Mouse (Mus musculus) adrenal gland, postnatal 14 days (tissue): ENCODE data around the gene Gpha2. TPM values are rescaled to one million over a fixed set of nuclear protein-coding genes. Genes with fewer than 3 reads are reported as not detected.
A peak's percentile ranks its signal among the peaks of the same experiment; 100 is the strongest.

Experiments used
- DNase-seq: peaks from one replicate; pipeline ENCODE4 v3.0.0; 2021; ENCODE audit warnings: mixed read lengths
- microRNA-seq, 2 experiments: library from miRNA; unstranded; fragments of <30 nt; microRNA quantifications; one replicate each; pipeline ENCODE4 v1.2.0; 2021
- total RNA-seq: library from RNA; stranded (reverse); gene quantifications from 2 replicates; pipeline ENCODE4 v1.2.3, GENCODE M21; 2021

Gpha2 gene
- total RNA-seq, 1 experiment from 2014 or later, result 19.6 TPM

- DNase-seq, result no peak
Observed at GRCm38 (mm10) chr19:6272738-6273137, 46.6 kb downstream of the Gpha2 start.

- DNase-seq, result no peak
Observed at GRCm38 (mm10) chr19:6273592-6273991, 47.4 kb downstream of the Gpha2 start.

GRCm38 (mm10) chr19:6273998-6274608, 47.9 kb downstream of the Gpha2 start:
- DNase-seq, result no peak

GRCm38 (mm10) chr19:6275740-6276389, 49.7 kb downstream of the Gpha2 start:
- DNase-seq, result no peak

- peak; percentile 98 for DNase-seq
Observed at GRCm38 (mm10) chr19:6276426-6277421, 50.5 kb downstream of the Gpha2 start, which contains the start of gene Ehd1. Gene Ehd1, plus strand, starts transcription at chr19:6276725.

Small RNA genes within 50 kb of the gene (microRNA-seq; reads per million reads assigned to microRNA genes)
- gene Mir192 (342 to 1,567 reads per million in 2 experiments), gene Mir194-2 (158 to 639 reads per million in 2 experiments)

Other genes starting within 250 kb of the Gpha2 start
- not detected in 2 replicates for gene Slc22a20, start 240.2 kb upstream of the Gpha2 start, total RNA-seq
- gene Capn1, start 210.5 kb upstream of the Gpha2 start, total RNA-seq, result 28.5 and 41.5 TPM in 2 replicates
- gene Syvn1, start 179.8 kb upstream of the Gpha2 start, total RNA-seq, result 53.2 and 54.8 TPM in 2 replicates
- 59.7 and 68.2 TPM in 2 replicates for gene Mrpl49, start 168.6 kb upstream of the Gpha2 start, total RNA-seq
- 956 and 1,133 TPM in 2 replicates for gene Fau, start 168.5 kb upstream of the Gpha2 start, total RNA-seq
- gene Znhit2, start 165.2 kb upstream of the Gpha2 start, total RNA-seq, result 24.9 and 25.3 TPM in 2 replicates
- 9.5 and 19.3 TPM in 2 replicates for gene Tm7sf2, start 158.0 kb upstream of the Gpha2 start, total RNA-seq
- 44.9 and 47.9 TPM in 2 replicates for gene Vps51, start 149.1 kb upstream of the Gpha2 start, total RNA-seq
- gene Tmem262, start 146.3 kb upstream of the Gpha2 start, total RNA-seq, result not detected in 2 replicates
- not detected in 2 replicates for gene Gm28374, start 144.1 kb upstream of the Gpha2 start, total RNA-seq
- 31.0 and 33.5 TPM in 2 replicates for gene Zfpl1, start 141.4 kb upstream of the Gpha2 start, total RNA-seq
- 5.5 and 5.7 TPM in 2 replicates for gene Cdca5, start 141.4 kb upstream of the Gpha2 start, total RNA-seq
- 0.56 and 0.60 TPM in 2 replicates for gene AC131692.1, start 132.0 kb upstream of the Gpha2 start, total RNA-seq
- gene Naaladl1, start 120.6 kb upstream of the Gpha2 start, total RNA-seq, result 0.33 TPM in 1 of 2 replicates, not detected in the other
- gene Sac3d1, start 107.7 kb upstream of the Gpha2 start, total RNA-seq, result 12.9 and 15.4 TPM in 2 replicates
- gene Snx15, start 98.1 kb upstream of the Gpha2 start, total RNA-seq, result 21.7 and 23.6 TPM in 2 replicates
- gene Batf2, start 85.4 kb upstream of the Gpha2 start, total RNA-seq, result 0.52 and 1.5 TPM in 2 replicates
- 61.2 and 61.5 TPM in 2 replicates for gene Arl2, start 84.8 kb upstream of the Gpha2 start, total RNA-seq
- gene Majin, start 42.0 kb upstream of the Gpha2 start, total RNA-seq, result 1.0 and 1.2 TPM in 2 replicates
- gene Ppp2r5b, start 9.5 kb downstream of the Gpha2 start, total RNA-seq, result 64.8 and 67.0 TPM in 2 replicates
- gene Atg2a, start 15.3 kb downstream of the Gpha2 start, total RNA-seq, result 27.5 and 30.6 TPM in 2 replicates
- 116 and 118 TPM in 2 replicates for gene Ehd1, start 50.3 kb downstream of the Gpha2 start, total RNA-seq
- gene Cdc42bpg, start 80.1 kb downstream of the Gpha2 start, total RNA-seq, result 9.9 and 11.5 TPM in 2 replicates
- gene Men1, start 108.6 kb downstream of the Gpha2 start, total RNA-seq, result 35.4 and 42.6 TPM in 2 replicates
- gene Map4k2, start 114.8 kb downstream of the Gpha2 start, total RNA-seq, result 39.6 and 70.3 TPM in 2 replicates
- gene Sf1, start 137.3 kb downstream of the Gpha2 start, total RNA-seq, result 210 and 223 TPM in 2 replicates
- 64.2 and 85.7 TPM in 2 replicates for gene Pygm, start 158.0 kb downstream of the Gpha2 start, total RNA-seq
- gene Rasgrp2, start 173.0 kb downstream of the Gpha2 start, total RNA-seq, result 51.5 and 82.7 TPM in 2 replicates
- gene Nrxn2, start 192.4 kb downstream of the Gpha2 start, total RNA-seq, result 7.8 and 9.3 TPM in 2 replicates